ENCODE assay signal across 13 mouse cellular contexts in genomic region chr13:32659271-32659670, GRCm38 (mm10).
"Had no signal": no experiment of that assay in that cellular context is flagged by ENCODE, and none has a peak within 500 bp of the region (broad histone marks: within the 10 kb centered on the region; RNA-seq: fewer than 3 reads in every experiment).

No protein-coding gene starts in this region.

- H3K27me3 ChIP-seq: liver, embryonic 12.5 days; midbrain, embryonic 15.5 days; neural tube, embryonic 13.5 days had no signal

- H3K9me3 ChIP-seq: liver, embryonic 12.5 days; midbrain, embryonic 10.5 days; midbrain, embryonic 15.5 days; neural tube, embryonic 13.5 days had no signal

- H3K9ac ChIP-seq: liver, embryonic 12.5 days; lung, embryonic 14.5 days; midbrain, embryonic 15.5 days; neural tube, embryonic 13.5 days had no signal

- ATAC-seq: liver, embryonic 12.5 days; midbrain, embryonic 15.5 days had no signal

- H3K4me2 ChIP-seq: liver, embryonic 12.5 days; lung, embryonic 14.5 days; midbrain, embryonic 15.5 days; neural tube, embryonic 13.5 days had no signal

- DNase-seq: kidney, postnatal 36 days; lung, embryonic 14.5 days; lung, postnatal 10 days; lung, postnatal 4 days; retina, postnatal 1 day; right cerebral cortex, postnatal 4 days; spleen, adult 18-20 months; thymus, adult 18-20 months; thymus, postnatal 14 days had no signal

- H3K36me3 ChIP-seq: liver, embryonic 12.5 days; midbrain, embryonic 10.5 days; midbrain, embryonic 15.5 days; neural tube, embryonic 13.5 days had no signal

- H3K4me1 ChIP-seq: liver, embryonic 12.5 days; midbrain, embryonic 15.5 days; neural tube, embryonic 13.5 days had no signal

- H3K27ac ChIP-seq: liver, embryonic 12.5 days; midbrain, embryonic 10.5 days; midbrain, embryonic 15.5 days; neural tube, embryonic 13.5 days had no signal

- H3K4me3 ChIP-seq: liver, embryonic 12.5 days; midbrain, embryonic 10.5 days; midbrain, embryonic 15.5 days; neural tube, embryonic 13.5 days had no signal
